Mouse (Mus musculus): Measurements from ENCODE around the gene Vmn1r4.

Vmn1r4 gene

DNA sequence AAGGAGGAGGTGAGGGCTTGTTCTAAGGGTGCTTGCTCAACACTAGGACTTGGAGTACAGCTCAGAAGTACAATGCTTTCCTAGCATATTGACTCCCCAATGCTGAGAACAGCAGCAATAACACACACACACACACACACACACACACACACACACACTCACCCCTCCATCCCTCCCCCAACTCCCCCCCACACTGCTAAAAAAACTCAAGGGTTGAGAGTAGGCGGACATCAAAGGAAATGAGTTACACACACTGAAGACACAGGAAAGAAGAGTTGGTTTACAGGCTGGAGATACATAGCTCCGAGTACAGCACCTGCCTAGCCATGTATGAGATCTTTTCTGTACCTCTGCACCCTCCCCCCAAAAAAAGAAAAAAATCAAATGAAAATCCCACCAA is 7.5 kb upstream of the Vmn1r4 start:
- no peak for DNase-seq (ENCODE audit: low spot score in 2 of 2)

- DNase-seq (ENCODE audit: low spot score in 2 of 2), result no peak
These were observed 6.0 kb upstream of the Vmn1r4 start for GRCm38 (mm10) chr6:56917578-56918368.

GRCm38 (mm10) chr6:56919330-56920044 is 4.3 kb upstream of the Vmn1r4 start:
- no peak for DNase-seq (ENCODE audit: low spot score in 2 of 2)

- DNase-seq (ENCODE audit: low spot score in 2 of 2), result no peak
These were observed 3.4 kb upstream of the Vmn1r4 start for GRCm38 (mm10) chr6:56920222-56921092.

- no peak for DNase-seq (ENCODE audit: low spot score in 2 of 2)
These were observed 487 bp upstream of the Vmn1r4 start for GRCm38 (mm10) chr6:56923331-56923725.

- DNase-seq (ENCODE audit: low spot score in 2 of 2), result no peak
These were observed 8.0 kb downstream of the Vmn1r4 start for GRCm38 (mm10) chr6:56931648-56932415.

DNA sequence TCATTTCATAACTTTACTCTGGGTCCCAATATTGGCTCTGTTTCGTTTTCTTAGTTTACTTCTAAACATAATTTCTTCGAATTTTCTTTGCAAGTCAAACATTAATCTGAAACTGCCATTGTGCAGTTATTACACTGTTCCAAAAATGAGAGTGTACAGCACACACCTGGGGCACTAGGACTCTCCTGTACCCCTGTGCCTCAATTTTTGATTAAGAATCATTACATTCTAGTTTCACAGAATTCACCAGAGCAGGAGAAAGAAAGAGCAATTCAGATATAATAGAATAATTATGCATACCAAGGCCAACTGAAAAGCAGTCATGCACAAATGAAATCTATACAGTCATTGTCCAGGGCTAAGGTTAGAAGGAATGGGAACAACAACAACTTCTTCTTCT is 8.6 kb downstream of the Vmn1r4 start:
- no peak for DNase-seq (ENCODE audit: low spot score in 2 of 2)

DNA sequence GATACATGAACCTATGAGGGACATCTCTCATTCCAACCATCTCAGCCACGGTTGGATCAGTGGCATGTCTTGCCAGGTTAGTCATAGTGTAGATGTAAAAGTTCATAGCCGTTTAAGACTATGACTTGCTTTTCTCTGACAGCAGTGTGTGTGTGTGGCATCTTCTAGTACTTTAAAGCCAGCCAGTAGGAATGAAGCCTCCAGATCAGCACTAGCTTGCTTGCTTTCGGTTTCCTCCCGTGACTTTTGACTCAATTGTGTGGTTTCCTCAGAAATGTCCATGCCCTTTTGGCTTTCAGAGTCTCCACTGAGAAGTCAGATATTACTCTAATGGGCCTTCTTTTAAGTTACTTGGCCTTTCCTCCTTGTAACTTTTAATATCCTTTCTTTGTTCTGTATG is 10.6 kb downstream of the Vmn1r4 start:
- no peak for DNase-seq (ENCODE audit: low spot score in 2 of 2)

DNA sequence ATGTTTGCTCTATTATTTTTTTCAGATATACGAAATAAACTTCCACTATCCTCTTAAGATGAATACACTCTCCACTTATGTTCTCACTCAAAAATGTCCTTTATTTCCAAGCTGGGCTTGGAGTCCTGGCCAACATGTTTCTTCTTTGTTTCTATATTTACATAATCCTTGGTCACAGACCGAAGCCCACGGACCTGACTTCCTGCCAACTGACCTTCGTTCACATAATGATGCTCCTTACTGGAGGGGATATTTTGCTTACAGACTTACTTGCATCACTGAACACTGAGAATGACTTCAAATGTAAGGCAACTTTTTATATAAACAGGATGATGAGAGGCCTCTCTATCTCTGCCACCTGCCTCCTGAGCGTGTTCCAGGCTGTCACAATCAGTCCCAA is 32.6 kb downstream of the Vmn1r4 start:
- no peak for DNase-seq (ENCODE audit: low spot score in 2 of 2)

DNA sequence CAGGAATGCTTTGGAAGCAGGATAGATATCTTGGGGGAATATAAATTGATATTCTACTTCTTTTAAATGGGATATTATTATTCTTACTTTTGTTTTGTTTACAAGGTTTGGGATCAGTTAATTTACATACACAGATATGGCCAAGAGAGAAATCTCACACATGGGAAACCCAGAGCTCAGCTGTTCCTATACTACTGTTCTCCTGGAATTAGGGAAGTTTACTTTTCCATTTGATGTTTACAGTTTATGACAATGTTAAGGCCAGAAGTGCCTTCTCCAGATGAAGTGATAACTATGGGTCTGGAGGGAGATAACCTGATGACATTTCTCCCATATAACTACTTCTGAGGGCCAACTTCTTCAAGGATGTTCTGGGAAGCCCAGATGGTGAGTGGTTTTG is 46.2 kb downstream of the Vmn1r4 start, which contains the start of gene Vmn1r5:
TSS of gene Vmn1r5 (plus strand) at position 301 of the 400 bp plus-strand sequence.
- DNase-seq (ENCODE audit: low spot score in 2 of 2), result no peak

- no peak for DNase-seq (ENCODE audit: low spot score in 2 of 2)
These were observed 73.1 kb downstream of the Vmn1r4 start, which contains the start of gene Vmn1r6 for GRCm38 (mm10) chr6:56996943-56997342. Gene Vmn1r6, plus strand, starts transcription at chr6:56997243.
